Mouse (Mus musculus): ENCODE measurements around the gene Chpf2.
"Not testable (repeated sequence)": the region's sequence is repeated elsewhere in the genome, so short reads cannot be mapped to it uniquely, and the experiment has no call there.

GRCm38 (mm10) chr5:24555335-24555734 is 31.2 kb upstream of the Chpf2 start:
- TF ChIP-seq EP300 (optimal IDR thresholded peaks at IDR 0.05); CTCF (IDR thresholded peaks at IDR 0.05; ENCODE audit: low read depth): not testable (repeated sequence)

All from stomach, postnatal 0 days (tissue).